Mouse (Mus musculus) lung, postnatal 14 days (tissue): ENCODE measurements around the gene Tent4b.

ENCODE experiments used
- DNase-seq: peaks from one replicate; pipeline ENCODE4 v3.0.0; 2021

Tent4b gene

DNA sequence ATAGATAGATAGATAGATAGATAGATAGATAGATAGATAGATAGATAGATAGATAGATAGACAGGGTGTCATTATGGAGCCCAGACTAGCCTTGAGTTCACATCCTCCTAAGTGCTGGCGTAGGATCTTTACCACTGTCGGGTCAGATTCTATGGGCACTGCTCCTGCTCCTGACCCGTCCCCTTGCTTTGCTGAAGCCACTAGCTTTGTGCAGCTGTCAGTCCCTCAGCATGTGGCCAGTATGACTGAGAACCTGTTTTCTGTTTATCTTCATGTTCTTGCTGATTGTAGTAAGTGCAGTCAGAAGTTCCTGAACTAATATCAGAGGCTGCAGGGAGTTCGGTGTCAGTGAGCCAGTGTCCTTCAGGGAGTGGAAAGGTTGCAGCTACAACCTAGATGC, 108.7 kb downstream of the Tent4b start:
- DNase-seq = no peak
